Mouse (Mus musculus): ENCODE measurements around the gene Tmeff1.

DNA sequence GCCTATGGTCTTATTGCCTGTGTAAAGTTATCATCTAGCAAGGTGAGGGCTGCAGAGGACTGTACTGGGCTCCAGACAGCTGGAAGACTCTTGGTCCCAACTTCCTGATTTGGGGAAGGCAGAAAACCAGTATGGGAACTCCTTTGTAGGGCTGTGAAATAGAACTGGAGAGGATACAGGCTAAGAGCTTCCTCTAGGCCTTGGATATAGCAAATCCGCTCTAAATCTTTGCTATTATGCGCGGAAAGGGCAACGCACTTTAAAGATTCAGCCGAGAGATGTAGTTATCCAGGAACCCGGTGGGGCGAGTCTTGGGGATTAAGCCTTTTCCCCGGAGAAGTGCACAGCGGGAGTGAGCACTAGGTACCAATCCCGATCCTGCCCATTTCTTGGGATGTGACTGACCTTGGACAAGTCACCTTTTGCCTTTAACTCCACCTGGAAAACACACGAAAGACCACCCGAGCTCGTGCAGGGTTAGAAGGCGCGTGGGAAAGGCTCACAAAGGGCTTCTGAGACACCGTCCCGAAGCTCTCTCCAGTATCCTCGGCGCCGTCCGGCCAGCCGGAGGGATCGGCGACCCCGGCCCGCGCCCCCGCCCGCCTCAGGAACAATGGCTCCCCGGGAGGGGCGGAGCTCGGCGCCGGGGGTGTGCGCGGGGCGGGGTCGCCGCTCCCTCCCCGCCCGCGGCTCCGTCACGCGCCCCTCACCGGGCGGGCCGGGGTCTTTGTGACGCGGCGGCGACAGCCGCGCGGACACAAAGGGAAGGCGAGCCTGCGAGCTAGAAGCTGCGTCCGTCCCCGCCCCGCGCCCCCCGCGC is at the start of gene Tmeff1:
- TF ChIP-seq POLR2A (IDR thresholded peaks at IDR 0.05; ENCODE audit: control insufficient read depth, low read depth, low read length) (peak; percentile 50; the same call in 1 of the 2 replicates), CTCF (IDR thresholded peaks at IDR 0.05; ENCODE audit: control insufficient read depth, insufficient read depth, insufficient replicate concordance, low read depth, low read length) (no peak)
